Mouse (Mus musculus): ENCODE results near the gene Spata31d1d. TPM values are rescaled to one million over a fixed set of nuclear protein-coding genes. Genes with fewer than 3 reads are reported as not detected.
"Not testable (repeated sequence)": the region's sequence is repeated elsewhere in the genome, so short reads cannot be mapped to it uniquely, and the experiment has no call there.

Spata31d1d gene
- not detected in 2 replicates for polyA plus RNA-seq (2015; fragmentation: Nextera tagmentation; extraction: Ambion mirVana)

GRCm38 (mm10) chr13:59731652-59732051 lies at the start of gene Spata31d1d:
TSS of gene Spata31d1d (minus strand) at chr13:59731752.
- no peak within 1 kb of the TSS for H3K4me3 ChIP-seq (ENCODE audit: low read depth, low read length)
- H3K27ac ChIP-seq (replicated peaks) = no peak within 1 kb of the TSS
- H3K4me1 ChIP-seq (replicated peaks; ENCODE audit: control insufficient read depth, insufficient read depth) = no peaks in the 10 kb centered on the region
- WGBS = 39% methylated on average over 7 of the region's 7 CpGs
- DNase-seq (ENCODE audit: low spot score) (no peak), ATAC-seq (ENCODE audit: low FRiP score, low TSS enrichment) (no peak)
- H3K36me3 ChIP-seq (ENCODE audit: control insufficient read depth, insufficient read depth, low read length) = no peaks in the 10 kb centered on the region
- no peaks in the 10 kb centered on the region for H3K9me3 ChIP-seq (ENCODE audit: control insufficient read depth, low read length)
- no peak within 1 kb of the TSS for H3K9ac ChIP-seq (ENCODE audit: low read length)
- H3K4me2 ChIP-seq (replicated peaks; ENCODE audit: low read depth) = no peak within 1 kb of the TSS
- TF ChIP-seq CTCF (IDR thresholded peaks at IDR 0.05; ENCODE audit: low read depth) = no peak
- H3K27me3 ChIP-seq (ENCODE audit: control insufficient read depth, insufficient read depth, low read length) = no peaks in the 10 kb centered on the region

DNA sequence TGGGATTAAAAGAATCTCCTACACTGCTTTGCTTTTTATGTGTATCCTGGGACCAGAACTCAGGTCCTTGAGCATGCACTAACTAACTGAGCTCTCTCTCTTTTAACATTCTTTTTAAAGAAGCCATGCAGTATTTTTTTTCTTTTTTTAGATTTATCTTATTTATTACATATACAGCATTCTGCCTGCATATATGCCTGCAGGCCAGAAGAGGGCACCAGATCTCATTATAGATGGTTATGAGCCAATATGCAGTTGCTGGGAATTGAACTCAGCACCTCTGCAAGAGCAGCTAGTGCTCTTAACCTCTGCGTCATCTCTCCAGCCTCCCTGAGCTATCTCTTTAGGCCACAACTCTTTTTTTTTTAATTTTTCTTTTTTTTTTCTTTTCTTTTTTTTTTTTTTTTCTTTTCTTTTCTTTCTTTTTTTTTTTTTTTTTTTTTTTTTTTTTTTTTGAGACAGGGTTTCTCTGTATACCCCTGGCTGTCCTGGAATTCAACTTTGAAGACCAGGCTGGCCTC lies 48.3 kb upstream of the Spata31d1d start:
- H3K36me3 ChIP-seq (ENCODE audit: control insufficient read depth, insufficient read depth, low read length) = peaks cover 44% of the 10 kb centered on the region
- WGBS = 100% methylated on average over 1 of the region's 1 CpGs
- not testable (repeated sequence) for DNase-seq (ENCODE audit: low spot score); H3K4me1 ChIP-seq (replicated peaks; ENCODE audit: control insufficient read depth, insufficient read depth); ATAC-seq (ENCODE audit: low FRiP score, low TSS enrichment); H3K27me3 ChIP-seq (ENCODE audit: control insufficient read depth, insufficient read depth, low read length); H3K27ac ChIP-seq (replicated peaks); H3K9ac ChIP-seq (ENCODE audit: low read length); H3K9me3 ChIP-seq (ENCODE audit: control insufficient read depth, low read length); H3K4me2 ChIP-seq (replicated peaks; ENCODE audit: low read depth); H3K4me3 ChIP-seq (ENCODE audit: low read depth, low read length)
- TF ChIP-seq CTCF (IDR thresholded peaks at IDR 0.05; ENCODE audit: low read depth) = peak; percentile 48

DNA sequence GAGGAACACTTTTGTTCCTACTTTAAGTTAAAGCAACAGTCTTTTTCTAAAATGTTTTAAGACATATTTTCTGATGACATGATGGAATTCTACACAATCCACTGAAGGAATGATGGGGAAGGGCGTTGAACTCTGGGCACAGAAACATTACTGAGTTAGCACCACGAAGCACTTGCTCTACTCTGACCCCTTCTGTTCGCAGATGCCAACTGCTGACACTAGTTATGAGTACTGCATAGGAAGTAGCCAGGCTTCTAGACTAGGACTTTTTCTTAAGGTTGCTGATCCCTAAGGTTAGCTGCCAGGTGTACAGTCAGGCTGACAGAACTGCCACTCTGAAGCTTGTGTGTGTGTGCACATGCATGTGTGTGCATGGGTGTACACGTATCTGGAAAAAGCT lies 47.7 kb upstream of the Spata31d1d start:
- peak; percentile 41; the same call in 1 of the 2 replicates for ATAC-seq (ENCODE audit: low FRiP score, low TSS enrichment)
- WGBS = 77% methylated on average over 4 of the region's 4 CpGs

DNA sequence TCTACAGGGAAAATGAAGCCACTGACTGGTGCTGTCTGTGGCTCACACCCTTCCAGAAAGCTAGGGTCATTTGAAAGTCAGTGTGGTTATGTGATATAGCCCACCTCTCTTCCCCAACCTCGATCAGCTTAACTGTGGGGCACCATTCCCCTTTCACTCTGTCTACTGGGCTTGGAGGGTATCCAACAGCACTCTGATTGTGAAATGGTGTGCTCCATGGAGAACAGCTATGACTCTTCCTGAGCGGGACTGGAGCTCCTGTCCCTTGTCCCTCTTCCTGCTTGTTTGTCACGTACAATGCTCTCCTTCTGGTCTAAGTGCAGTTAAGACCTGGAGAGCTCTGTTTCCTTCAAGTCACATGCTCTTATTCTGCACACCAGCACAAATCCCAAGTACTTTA lies 43.6 kb upstream of the Spata31d1d start:
- Histone ChIP-seq H3K4me1 (replicated peaks; ENCODE audit: control insufficient read depth, insufficient read depth) (no peaks in the 10 kb centered on the region), H3K4me2 (replicated peaks; ENCODE audit: low read depth) (no peak overlapping the region), H3K4me3 (ENCODE audit: low read depth, low read length) (no peak overlapping the region), H3K27ac (replicated peaks) (peak overlapping the region; percentile 24; the same call in 1 of the 2 replicates), H3K27me3 (ENCODE audit: control insufficient read depth, insufficient read depth, low read length) (no peaks in the 10 kb centered on the region), H3K36me3 (ENCODE audit: control insufficient read depth, insufficient read depth, low read length) (peaks cover 24% of the 10 kb centered on the region), H3K9me3 (ENCODE audit: control insufficient read depth, low read length) (no peaks in the 10 kb centered on the region), H3K9ac (ENCODE audit: low read length) (no peak overlapping the region)
- 67% methylated on average over 3 of the region's 3 CpGs for WGBS
- no peak for DNase-seq (ENCODE audit: low spot score)
- ATAC-seq (ENCODE audit: low FRiP score, low TSS enrichment) = no peak
- TF ChIP-seq CTCF (IDR thresholded peaks at IDR 0.05; ENCODE audit: low read depth) (no peak), EP300 (optimal IDR thresholded peaks at IDR 0.05) (no peak)

More for the DNA sequence above, 47.7 kb upstream of the Spata31d1d start:
- Histone ChIP-seq H3K4me3 (ENCODE audit: low read depth, low read length) (no peak overlapping the region), H3K4me1 (replicated peaks; ENCODE audit: control insufficient read depth, insufficient read depth) (no peaks in the 10 kb centered on the region), H3K36me3 (ENCODE audit: control insufficient read depth, insufficient read depth, low read length) (peaks cover 40% of the 10 kb centered on the region), H3K9ac (ENCODE audit: low read length) (no peak overlapping the region), H3K27ac (replicated peaks) (no peak overlapping the region), H3K4me2 (replicated peaks; ENCODE audit: low read depth) (no peak overlapping the region), H3K27me3 (ENCODE audit: control insufficient read depth, insufficient read depth, low read length) (no peaks in the 10 kb centered on the region), H3K9me3 (ENCODE audit: control insufficient read depth, low read length) (no peaks in the 10 kb centered on the region)
- TF ChIP-seq CTCF (IDR thresholded peaks at IDR 0.05; ENCODE audit: low read depth) (peak; percentile 51), EP300 (optimal IDR thresholded peaks at IDR 0.05) (no peak)
- no peak for DNase-seq (ENCODE audit: low spot score)

GRCm38 (mm10) chr13:59771257-59771656 lies 39.7 kb upstream of the Spata31d1d start:
- peaks cover 6% of the 10 kb centered on the region for H3K4me1 ChIP-seq (replicated peaks; ENCODE audit: control insufficient read depth, insufficient read depth)
- no peaks in the 10 kb centered on the region for H3K9me3 ChIP-seq (ENCODE audit: control insufficient read depth, low read length)
- H3K4me2 ChIP-seq (replicated peaks; ENCODE audit: low read depth) = peak overlapping the region; percentile 59; the same call in 1 of the 2 replicates
- H3K9ac ChIP-seq (ENCODE audit: low read length) = no peak overlapping the region
- WGBS = 8% methylated on average over 9 of the region's 9 CpGs
- peak overlapping the region; percentile 97 for H3K27ac ChIP-seq (replicated peaks)
- H3K36me3 ChIP-seq (ENCODE audit: control insufficient read depth, insufficient read depth, low read length) = peaks cover 9% of the 10 kb centered on the region; the same call in 1 of the 2 replicates
- ATAC-seq (ENCODE audit: low FRiP score, low TSS enrichment) (peak; percentile 24; the same call in 1 of the 2 replicates), DNase-seq (ENCODE audit: low spot score) (peak; percentile 77)
- H3K27me3 ChIP-seq (ENCODE audit: control insufficient read depth, insufficient read depth, low read length) = no peaks in the 10 kb centered on the region
- H3K4me3 ChIP-seq (ENCODE audit: low read depth, low read length) = no peak overlapping the region
- TF ChIP-seq EP300 (optimal IDR thresholded peaks at IDR 0.05) = no peak
- no peak; the same call in 1 of the 2 replicates for TF ChIP-seq CTCF (IDR thresholded peaks at IDR 0.05; ENCODE audit: low read depth)

- no peaks in the 10 kb centered on the region for H3K9me3 ChIP-seq (ENCODE audit: control insufficient read depth, low read length)
- WGBS = 42% methylated on average over 9 of the region's 9 CpGs
- no peak for DNase-seq (ENCODE audit: low spot score)
- 0 out of 2 replicates have a peak overlapping the region, but pooled peaks have one; percentile 2 for H3K9ac ChIP-seq (ENCODE audit: low read length)
- H3K4me1 ChIP-seq (replicated peaks; ENCODE audit: control insufficient read depth, insufficient read depth) = peaks cover 6% of the 10 kb centered on the region
- TF ChIP-seq CTCF (IDR thresholded peaks at IDR 0.05; ENCODE audit: low read depth) (no peak), EP300 (optimal IDR thresholded peaks at IDR 0.05) (no peak)
- H3K27ac ChIP-seq (replicated peaks) = peak overlapping the region; percentile 97
- peaks cover 9% of the 10 kb centered on the region; the same call in 1 of the 2 replicates for H3K36me3 ChIP-seq (ENCODE audit: control insufficient read depth, insufficient read depth, low read length)
- no peak overlapping the region for H3K4me3 ChIP-seq (ENCODE audit: low read depth, low read length)
- H3K4me2 ChIP-seq (replicated peaks; ENCODE audit: low read depth) = peak overlapping the region; percentile 59
- no peak for ATAC-seq (ENCODE audit: low FRiP score, low TSS enrichment)
- no peaks in the 10 kb centered on the region for H3K27me3 ChIP-seq (ENCODE audit: control insufficient read depth, insufficient read depth, low read length)
Measured at GRCm38 (mm10) chr13:59770847-59771246, 39.3 kb upstream of the Spata31d1d start.
